Mouse (Mus musculus): ENCODE data around the gene Olfr891. TPM values are rescaled to one million over a fixed set of nuclear protein-coding genes. Genes with fewer than 3 reads are reported as not detected.

The Olfr891 gene
- not detected in 2 replicates for polyA plus RNA-seq (2012; rRNA removed)

GRCm38 (mm10) chr9:38180721-38181120 is at the start of gene Olfr891:
Gene Olfr891 (minus strand): TSS chr9:38180821.

DNA sequence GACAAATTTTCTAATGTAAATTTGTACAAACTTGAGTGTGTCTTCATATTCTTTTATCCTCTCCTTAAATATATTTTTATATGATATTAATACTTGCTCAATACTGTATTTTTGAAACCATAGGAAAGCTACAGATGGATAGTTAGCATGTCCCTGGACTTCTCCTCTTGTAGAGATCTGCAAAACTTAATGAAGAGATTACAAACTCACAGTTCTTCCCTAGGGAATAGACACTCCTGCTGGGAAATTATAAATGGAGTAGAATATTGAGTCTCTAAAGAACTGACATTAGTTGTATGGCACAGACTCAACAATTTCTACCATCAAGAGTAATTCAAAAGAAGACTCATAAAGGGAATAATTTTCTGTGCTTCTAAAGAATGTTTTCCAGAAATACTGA is 37.1 kb upstream of the Olfr891 start, which contains the start of gene Olfr894:
Olfr894 (plus strand) TSS at position 301 of the 400 bp plus-strand sequence.

DNA sequence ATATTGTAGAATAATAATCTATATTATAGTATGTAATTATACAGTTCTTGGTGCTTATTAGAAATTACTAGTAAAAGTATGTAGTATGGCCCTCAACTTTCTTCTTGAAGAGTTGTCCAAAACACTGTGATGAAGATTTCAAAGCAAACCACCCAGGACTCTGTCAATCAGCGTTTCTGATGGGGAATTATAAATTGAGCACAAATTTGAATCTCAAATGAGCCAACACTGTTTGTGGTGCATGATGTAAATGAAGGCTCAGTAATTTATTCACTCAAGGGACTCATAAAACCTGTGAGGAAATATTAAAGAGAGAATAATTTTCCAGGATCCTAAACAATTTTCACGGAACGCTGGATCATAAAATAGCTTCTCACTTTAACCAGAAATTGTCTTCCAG is 27.4 kb upstream of the Olfr891 start, which contains the start of gene Olfr893:
Olfr893 (plus strand) TSS at position 301 of the 400 bp plus-strand sequence.

DNA sequence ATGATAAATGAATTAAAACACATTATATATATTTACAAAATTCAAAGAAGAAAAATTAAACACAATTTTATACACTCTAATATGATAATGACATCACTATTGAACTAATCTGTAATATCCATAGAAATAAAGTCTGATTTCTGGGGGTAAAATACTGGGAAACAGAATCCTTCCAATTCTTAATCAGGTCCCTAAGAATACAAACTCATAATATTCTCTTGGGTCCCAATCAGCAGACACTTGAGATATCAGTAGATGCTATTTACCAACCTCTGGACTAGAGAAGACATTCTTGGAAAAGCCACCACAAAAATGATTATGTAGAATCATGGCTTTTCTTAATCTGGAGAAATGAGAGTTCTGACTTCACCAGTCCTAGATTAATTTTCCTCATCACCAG is 38.4 kb downstream of the Olfr891 start, which contains the start of gene Olfr890:
Olfr890 (plus strand) TSS at position 301 of the 400 bp plus-strand sequence.

Other genes with a start within 250 kb of the Olfr891 start
- gene Olfr881, start 189.0 kb downstream of the Olfr891 start, polyA plus RNA-seq (2012; rRNA removed): not detected in 2 replicates
- gene Olfr883, start 155.0 kb downstream of the Olfr891 start, polyA plus RNA-seq (2012; rRNA removed): not detected in 2 replicates
- gene Olfr884, start 134.3 kb downstream of the Olfr891 start, polyA plus RNA-seq (2012; rRNA removed): not detected in 2 replicates
- not detected in 2 replicates for gene Olfr885, start 119.5 kb downstream of the Olfr891 start, polyA plus RNA-seq (2012; rRNA removed)
- not detected in 2 replicates for gene Olfr887, start 96.7 kb downstream of the Olfr891 start, polyA plus RNA-seq (2012; rRNA removed)
- not detected in 2 replicates for gene Olfr888, start 72.7 kb downstream of the Olfr891 start, polyA plus RNA-seq (2012; rRNA removed)
- gene Olfr889, start 65.6 kb downstream of the Olfr891 start, polyA plus RNA-seq (2012; rRNA removed): not detected in 2 replicates
- gene Olfr890, start 38.3 kb downstream of the Olfr891 start, polyA plus RNA-seq (2012; rRNA removed): not detected in 2 replicates
- gene Olfr893, start 27.5 kb upstream of the Olfr891 start, polyA plus RNA-seq (2012; rRNA removed): not detected in 2 replicates
- gene Olfr894, start 37.2 kb upstream of the Olfr891 start, polyA plus RNA-seq (2012; rRNA removed): not detected in 2 replicates
- gene Olfr143, start 72.0 kb upstream of the Olfr891 start, polyA plus RNA-seq (2012; rRNA removed): not detected in 2 replicates
- gene Olfr895, start 87.0 kb upstream of the Olfr891 start, polyA plus RNA-seq (2012; rRNA removed): not detected in 2 replicates
- gene Olfr896-ps1, start 110.3 kb upstream of the Olfr891 start, polyA plus RNA-seq (2012; rRNA removed): not detected in 2 replicates
- not detected in 2 replicates for gene Olfr25, start 148.2 kb upstream of the Olfr891 start, polyA plus RNA-seq (2012; rRNA removed)
- gene Olfr898, start 167.6 kb upstream of the Olfr891 start, polyA plus RNA-seq (2012; rRNA removed): not detected in 2 replicates
- not detected in 2 replicates for gene Olfr250, start 186.1 kb upstream of the Olfr891 start, polyA plus RNA-seq (2012; rRNA removed)
- not detected in 2 replicates for gene Olfr251, start 196.3 kb upstream of the Olfr891 start, polyA plus RNA-seq (2012; rRNA removed)
- gene Olfr147, start 220.9 kb upstream of the Olfr891 start, polyA plus RNA-seq (2012; rRNA removed): not detected in 2 replicates
- not detected in 2 replicates for gene Olfr901, start 248.6 kb upstream of the Olfr891 start, polyA plus RNA-seq (2012; rRNA removed)